Mouse (Mus musculus) thymus, adult 2 months (tissue): Measurements from ENCODE around the gene Tcta. TPM values are rescaled to one million over a fixed set of nuclear protein-coding genes. Genes with fewer than 3 reads are reported as not detected.
A peak's percentile ranks its signal among the peaks of the same experiment; 100 is the strongest.
"Not testable (repeated sequence)": the region's sequence is repeated elsewhere in the genome, so short reads cannot be mapped to it uniquely, and the experiment has no call there.

ENCODE experiments used
- DNase-seq: peaks from one replicate; pipeline ENCODE4 v3.0.0; 2021
- H3K27ac ChIP-seq: fragments of 200-500 bp; 2 replicates; pipeline ENCODE4 v1.5.1; 2012; ENCODE audit warnings: low read length, control low read depth; ENCODE audit not compliant: control insufficient read depth, insufficient read depth
- H3K27me3 ChIP-seq: fragments of 200-500 bp; 2 replicates; pipeline ENCODE4 v1.6.1; 2012; ENCODE audit warnings: mild to moderate bottlenecking, low read length, moderate library complexity, mixed read lengths; ENCODE audit not compliant: control insufficient read depth, insufficient read depth
- H3K36me3 ChIP-seq: fragments of 200-500 bp; 2 replicates; pipeline ENCODE4 v1.6.1; 2012; ENCODE audit warnings: mild to moderate bottlenecking, low read length, moderate library complexity; ENCODE audit not compliant: control insufficient read depth, insufficient read depth
- H3K4me1 ChIP-seq: fragments of 200-500 bp; replicated peaks from 2 replicates; pipeline ENCODE4 v1.6.1; 2012; ENCODE audit warnings: low read length; ENCODE audit not compliant: control insufficient read depth, insufficient read depth
- H3K4me3 ChIP-seq: fragments of 200-500 bp; 2 replicates; pipeline ENCODE4 v1.5.1; 2012; ENCODE audit warnings: mild to moderate bottlenecking, low read length, control low read depth, moderate library complexity; ENCODE audit not compliant: control insufficient read depth, insufficient read depth
- CTCF ChIP-seq: fragments of 200-500 bp; IDR thresholded peaks from 2 replicates; pipeline ENCODE4 v1.5.1; 2012; ENCODE audit warnings: mild to moderate bottlenecking, control low read depth, low read length, moderate library complexity, borderline replicate concordance; ENCODE audit not compliant: control insufficient read depth, poor library complexity, insufficient read depth; ENCODE audit errors: extremely low read depth
- POLR2A ChIP-seq: fragments of 200-500 bp; IDR thresholded peaks from 2 replicates; pipeline ENCODE4 v1.6.1; 2012; ENCODE audit warnings: mild to moderate bottlenecking, low read length, control low read depth, moderate library complexity; ENCODE audit not compliant: control insufficient read depth, poor library complexity, insufficient read depth; ENCODE audit errors: extremely low read depth
- WGBS: fragments of 180-500 bp; shearing (Covaris S2); methylation state at CpG from one replicate; pipeline ENCODE4 v1.1.7; 2018; 5-methylcytosine and 5-hydroxymethylcytosine counted together
- polyA plus RNA-seq: library from polyadenylated mRNA; depleted of rRNA; stranded (reverse); fragments of >200 nt; gene quantifications from 2 replicates; pipeline ENCODE4 v1.2.3, GENCODE M21; 2012

The Tcta gene
- polyA plus RNA-seq, 1 experiment = 43.4 TPM

- no peak overlapping the region for H3K4me3 ChIP-seq
- no peaks in the 10 kb centered on the region for H3K4me1 ChIP-seq
- no peak overlapping the region for H3K27ac ChIP-seq
- H3K27me3 ChIP-seq = no peaks in the 10 kb centered on the region
- 83% methylated on average over 5 of the region's 5 CpGs for WGBS
- no peak for DNase-seq
- TF ChIP-seq CTCF = no peak
- no peak for TF ChIP-seq POLR2A
- no peaks in the 10 kb centered on the region for H3K36me3 ChIP-seq
These were observed 33.3 kb downstream of the Tcta start for GRCm38 (mm10) chr9:108272691-108273090.

- no peaks in the 10 kb centered on the region for H3K36me3 ChIP-seq
- 54% methylated on average over 2 of the region's 2 CpGs for WGBS
- no peaks in the 10 kb centered on the region for H3K4me1 ChIP-seq
- H3K27ac ChIP-seq = no peak overlapping the region
- no peak overlapping the region for H3K4me3 ChIP-seq
- DNase-seq = no peak
- no peaks in the 10 kb centered on the region for H3K27me3 ChIP-seq
- no peak for TF ChIP-seq POLR2A
- TF ChIP-seq CTCF = no peak
These were observed 34.0 kb downstream of the Tcta start for GRCm38 (mm10) chr9:108271941-108272340.

GRCm38 (mm10) chr9:108268701-108269100, 37.3 kb downstream of the Tcta start:
- not testable (repeated sequence) for H3K4me3 ChIP-seq, DNase-seq, H3K36me3 ChIP-seq, H3K27ac ChIP-seq, H3K27me3 ChIP-seq, H3K4me1 ChIP-seq
- WGBS = 95% methylated on average over 6 of the region's 7 CpGs

GRCm38 (mm10) chr9:108267691-108268090, 38.3 kb downstream of the Tcta start:
- H3K4me3 ChIP-seq = no peak overlapping the region
- no peak overlapping the region for H3K27ac ChIP-seq
- TF ChIP-seq CTCF (no peak), POLR2A (no peak)
- H3K36me3 ChIP-seq = no peaks in the 10 kb centered on the region
- H3K27me3 ChIP-seq = no peaks in the 10 kb centered on the region
- H3K4me1 ChIP-seq = peaks cover 10% of the 10 kb centered on the region
- 96% methylated on average over 7 of the region's 7 CpGs for WGBS
- DNase-seq = no peak

- no peaks in the 10 kb centered on the region for H3K27me3 ChIP-seq
- WGBS = 64% methylated on average over 10 of the region's 10 CpGs
- H3K4me1 ChIP-seq = peaks cover 10% of the 10 kb centered on the region
- no peak for DNase-seq
- H3K36me3 ChIP-seq = no peaks in the 10 kb centered on the region
- H3K27ac ChIP-seq = no peak overlapping the region
- TF ChIP-seq POLR2A (no peak), CTCF (no peak)
- no peak overlapping the region for H3K4me3 ChIP-seq
These were observed 39.6 kb downstream of the Tcta start for GRCm38 (mm10) chr9:108266261-108266935.

- H3K4me3 ChIP-seq = peak overlapping the region; percentile 64
- H3K27me3 ChIP-seq = no peaks in the 10 kb centered on the region
- no peaks in the 10 kb centered on the region for H3K36me3 ChIP-seq
- H3K4me1 ChIP-seq = peaks cover 10% of the 10 kb centered on the region
- H3K27ac ChIP-seq = peak overlapping the region; percentile 11; the same call in 1 of the 2 replicates
- no peak for DNase-seq
- WGBS = 40% methylated on average over 10 of the region's 10 CpGs
- TF ChIP-seq CTCF = no peak
- no peak for TF ChIP-seq POLR2A
These were observed 41.6 kb downstream of the Tcta start for GRCm38 (mm10) chr9:108264191-108264921.

- H3K4me1 ChIP-seq = peaks cover 10% of the 10 kb centered on the region
- WGBS = under 1% methylated on average over 71 of the region's 71 CpGs
- H3K27me3 ChIP-seq = no peaks in the 10 kb centered on the region
- H3K4me3 ChIP-seq = peak within 1 kb of the TSS; percentile 64
- H3K27ac ChIP-seq = peak within 1 kb of the TSS; percentile 11; the same call in 1 of the 2 replicates
- TF ChIP-seq POLR2A (no peak; the same call in 1 of the 2 replicates), CTCF (peak; percentile 44; the same call in 1 of the 2 replicates)
- DNase-seq = peak; percentile 95
- no peaks in the 10 kb centered on the region for H3K36me3 ChIP-seq
These were observed 42.2 kb downstream of the Tcta start, which contains the start of gene Dag1 for GRCm38 (mm10) chr9:108263690-108264190. Gene Dag1, minus strand, starts transcription at chr9:108263958.
